ENCODE assay signal across 17 mouse cellular contexts in genomic region chr12:40438049-40438448, GRCm38 (mm10).
"Had no signal": no experiment of that assay in that cellular context is flagged by ENCODE, and none has a peak within 500 bp of the region (broad histone marks: within the 10 kb centered on the region; RNA-seq: fewer than 3 reads in every experiment).

No protein-coding gene starts in this region.

- H3K4me1 ChIP-seq: liver, embryonic 15.5 days; stomach, embryonic 15.5 days had no signal

- H3K36me3 ChIP-seq: limb, embryonic 10.5 days; liver, embryonic 15.5 days; midbrain, embryonic 10.5 days; midbrain, embryonic 15.5 days; neural tube, embryonic 13.5 days; stomach, embryonic 15.5 days had no signal

- H3K4me2 ChIP-seq: liver, embryonic 11.5 days; liver, embryonic 15.5 days; midbrain, embryonic 15.5 days; neural tube, embryonic 13.5 days; stomach, embryonic 15.5 days had no signal

- H3K4me3 ChIP-seq: left cerebral cortex, adult 2 months; limb, embryonic 10.5 days; liver, embryonic 15.5 days; midbrain, embryonic 10.5 days; midbrain, embryonic 15.5 days; neural tube, embryonic 13.5 days; stomach, embryonic 15.5 days had no signal

- DNase-seq: kidney, postnatal 10 days; lung, adult 2 months; lung, postnatal 36 days; retina, postnatal 1 day; right cerebral cortex, postnatal 4 days; spleen, adult 18-20 months; thymus, adult 2 months; thymus, postnatal 25 days had no signal

- H3K9ac ChIP-seq: liver, embryonic 15.5 days; midbrain, embryonic 15.5 days; neural tube, embryonic 13.5 days; stomach, embryonic 15.5 days had no signal

- H3K27ac ChIP-seq: left cerebral cortex, adult 2 months; limb, embryonic 10.5 days; liver, embryonic 15.5 days; midbrain, embryonic 10.5 days; midbrain, embryonic 15.5 days; neural tube, embryonic 13.5 days; stomach, embryonic 15.5 days had no signal

- ATAC-seq: lung, postnatal 0 days; midbrain, embryonic 15.5 days had no signal

- H3K27me3 ChIP-seq: liver, embryonic 15.5 days; midbrain, embryonic 15.5 days; neural tube, embryonic 13.5 days; stomach, embryonic 15.5 days had no signal

- H3K9me3 ChIP-seq: limb, embryonic 10.5 days; liver, embryonic 15.5 days; midbrain, embryonic 10.5 days; midbrain, embryonic 15.5 days; neural tube, embryonic 13.5 days; stomach, embryonic 15.5 days had no signal
